Mouse (Mus musculus): ENCODE data around the gene Cth.

GRCm38 (mm10) chr3:157955466-157955865 lies 30.6 kb upstream of the Cth start:
- TF ChIP-seq POLR2A (IDR thresholded peaks at IDR 0.05; ENCODE audit: insufficient read depth, low read depth, low read length) (no peak), CTCF (IDR thresholded peaks at IDR 0.05; ENCODE audit: insufficient read depth, low read depth, low read length) (no peak)
